Mouse (Mus musculus) embryonic facial prominence, embryonic 10.5 days (tissue): ENCODE measurements around the gene Nampt. TPM values are rescaled to one million over a fixed set of nuclear protein-coding genes. Genes with fewer than 3 reads are reported as not detected.

ENCODE experiments used
- DNase-seq: peaks from one replicate; pipeline ENCODE4 v3.0.0-alpha.2; 2017; ENCODE audit warnings: low spot score
- H3K27ac ChIP-seq: fragments of 300-500 bp; sonication (generic); replicated peaks from 2 replicates; pipeline ENCODE4 v1.5.1; 2016; ENCODE audit warnings: mild to moderate bottlenecking
- H3K27me3 ChIP-seq: fragments of 300-500 bp; sonication (generic); replicated peaks from 2 replicates; pipeline ENCODE4 v1.6.1; 2016; ENCODE audit warnings: low read depth, mild to moderate bottlenecking; ENCODE audit not compliant: poor library complexity, severe bottlenecking
- H3K36me3 ChIP-seq: fragments of 300-500 bp; sonication (generic); replicated peaks from 2 replicates; pipeline ENCODE4 v1.6.1; 2016; ENCODE audit warnings: mild to moderate bottlenecking, moderate library complexity
- H3K4me1 ChIP-seq: fragments of 300-500 bp; sonication (generic); 2 replicates; pipeline ENCODE4 v1.6.1; 2016
- H3K4me3 ChIP-seq: fragments of 300-500 bp; sonication (generic); 2 replicates; pipeline ENCODE4 v1.5.1; 2016; ENCODE audit warnings: mild to moderate bottlenecking, moderate library complexity
- H3K9me3 ChIP-seq: fragments of 300-500 bp; sonication (generic); 2 replicates; pipeline ENCODE4 v1.6.1; 2016; ENCODE audit warnings: mild to moderate bottlenecking
- WGBS: fragments of 180-500 bp; shearing (Covaris S2); methylation state at CpG from one replicate; pipeline ENCODE4 v1.1.7; 2016; 5-methylcytosine and 5-hydroxymethylcytosine counted together
- polyA plus RNA-seq: library from polyadenylated mRNA; unstranded; fragments of >200 nt; fragmentation: Nextera tagmentation; extraction: Ambion mirVana; gene quantifications from 2 replicates; pipeline ENCODE4 v1.2.1, GENCODE M21; 2016

Gene Nampt
- polyA plus RNA-seq, 1 experiment from 2014 or later: 37.6 TPM

DNA sequence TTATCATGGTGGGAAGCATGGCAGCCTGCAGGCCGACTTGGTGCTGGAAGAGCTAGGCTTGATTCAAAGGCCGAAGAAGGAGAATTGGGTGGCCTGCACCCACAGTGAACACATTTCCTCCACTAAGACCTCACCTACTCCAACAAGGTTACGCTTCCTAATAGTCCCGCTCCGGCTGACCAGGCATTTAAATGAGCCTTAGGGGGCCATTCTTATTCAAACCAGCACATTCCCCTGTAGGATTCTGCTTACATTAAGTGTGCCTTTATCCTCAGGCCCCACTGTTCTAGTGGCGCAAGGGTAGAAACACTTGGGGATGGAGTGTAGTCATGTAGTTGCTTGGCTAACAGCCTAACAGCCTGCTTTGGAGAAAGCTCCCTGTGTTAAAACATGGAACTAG is 5.2 kb downstream of the Nampt start:
- Histone ChIP-seq H3K4me3 (no peak overlapping the region), H3K27me3 (no peaks in the 10 kb centered on the region), H3K9me3 (no peaks in the 10 kb centered on the region), H3K4me1 (peaks cover 18% of the 10 kb centered on the region), H3K27ac (no peak overlapping the region), H3K36me3 (peaks cover 37% of the 10 kb centered on the region)
- 66% methylated on average over 6 of the region's 6 CpGs for WGBS
- no peak for DNase-seq

DNA sequence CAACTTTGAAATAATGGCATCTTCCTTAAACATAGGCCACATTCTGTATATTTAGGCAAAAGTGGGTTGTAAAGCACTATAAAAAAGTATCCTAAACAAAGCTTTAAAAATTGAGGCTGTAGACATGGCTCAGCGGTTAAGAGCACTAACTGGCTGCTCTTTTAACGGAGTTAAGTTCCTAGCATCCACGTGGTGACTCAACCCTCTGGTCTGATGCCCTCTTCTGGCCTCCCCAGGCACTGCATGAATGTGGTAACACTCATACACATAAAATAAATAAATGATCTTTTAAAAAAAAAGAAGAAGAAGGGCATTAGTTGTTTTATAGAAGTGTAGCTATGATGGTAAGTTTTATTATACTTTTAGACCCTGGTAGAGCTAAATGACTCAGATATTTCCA is 7.6 kb downstream of the Nampt start:
- 39% methylated on average over 3 of the region's 3 CpGs for WGBS
- H3K36me3 ChIP-seq: peaks cover 45% of the 10 kb centered on the region
- H3K27ac ChIP-seq: no peak overlapping the region
- no peaks in the 10 kb centered on the region for H3K9me3 ChIP-seq
- peak; percentile 56 for DNase-seq
- no peak overlapping the region for H3K4me3 ChIP-seq
- no peaks in the 10 kb centered on the region for H3K27me3 ChIP-seq
- peaks cover 13% of the 10 kb centered on the region for H3K4me1 ChIP-seq

DNA sequence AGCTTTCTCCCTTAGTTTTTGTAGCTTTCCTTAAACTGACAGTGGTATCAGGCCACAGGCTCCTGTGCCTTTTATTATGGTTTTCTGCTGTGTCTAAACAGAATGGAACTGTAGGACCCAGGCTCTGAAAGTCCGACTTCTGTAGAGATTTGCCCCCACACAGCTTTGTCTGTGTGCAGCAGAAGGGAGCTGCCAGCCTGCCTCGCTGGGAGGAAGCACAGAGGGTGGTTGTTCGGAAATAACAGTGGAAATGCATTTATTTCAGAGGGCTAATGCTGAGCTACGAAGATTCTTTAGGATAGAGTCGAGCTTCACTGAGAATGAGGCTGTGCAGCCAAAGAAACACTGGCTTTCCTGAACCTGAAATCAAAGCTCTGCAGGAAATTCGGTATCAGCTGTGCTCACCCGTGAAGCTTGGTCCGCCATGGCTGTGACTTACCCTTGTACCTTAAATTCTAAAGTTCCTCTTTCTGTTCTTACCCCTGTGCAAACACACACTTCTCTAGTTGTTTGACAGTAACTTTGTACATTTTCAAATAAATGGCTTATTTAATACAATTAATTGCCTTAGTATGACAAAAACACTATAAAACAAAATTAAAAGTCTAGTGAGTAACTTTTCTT is 8.9 kb downstream of the Nampt start:
- no peak for DNase-seq
- WGBS: 78% methylated on average over 8 of the region's 8 CpGs
- no peaks in the 10 kb centered on the region for H3K27me3 ChIP-seq
- peaks cover under 1% of the 10 kb centered on the region for H3K4me1 ChIP-seq
- H3K9me3 ChIP-seq: no peaks in the 10 kb centered on the region
- H3K36me3 ChIP-seq: peaks cover 55% of the 10 kb centered on the region
- H3K27ac ChIP-seq: no peak overlapping the region
- H3K4me3 ChIP-seq: no peak overlapping the region

DNA sequence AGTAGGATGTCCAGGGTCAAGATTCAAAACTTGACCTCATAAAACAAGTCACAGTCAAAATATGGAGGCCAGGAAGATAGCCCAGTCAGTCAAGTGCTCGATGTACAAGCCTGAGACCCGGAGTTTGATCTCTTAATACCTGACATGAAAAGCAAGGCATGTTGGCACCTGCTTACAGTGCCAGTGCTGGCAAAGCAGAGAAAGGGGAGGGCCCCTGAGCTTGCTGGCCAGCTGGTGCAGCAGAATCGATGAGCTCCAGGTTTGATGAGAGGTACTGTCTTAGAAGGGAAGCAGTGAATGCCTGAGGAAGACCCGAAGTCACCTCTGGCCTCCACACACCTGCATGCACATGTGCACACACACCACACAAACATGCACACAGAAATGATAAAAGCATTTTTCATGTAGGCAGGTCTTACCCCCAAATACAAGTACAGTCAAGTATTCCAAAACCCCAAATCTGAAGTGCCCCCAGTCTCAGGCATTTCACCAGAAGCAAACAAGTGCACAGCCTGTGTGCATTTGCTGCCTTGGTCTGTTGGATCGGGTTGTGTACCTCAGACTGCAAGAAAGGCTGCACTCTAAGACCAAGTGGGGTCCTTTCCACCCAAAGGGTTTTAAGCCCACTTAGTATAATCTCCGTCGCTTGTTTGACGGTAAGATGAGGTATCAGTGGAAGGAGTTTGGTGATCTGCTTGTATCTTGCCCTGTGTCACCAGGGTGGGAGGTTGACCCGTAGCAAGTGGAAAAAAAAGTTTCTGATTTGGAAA is 10.2 kb downstream of the Nampt start:
- no peak overlapping the region for H3K4me3 ChIP-seq
- no peaks in the 10 kb centered on the region for H3K4me1 ChIP-seq
- 90% methylated on average over 9 of the region's 9 CpGs for WGBS
- peaks cover 55% of the 10 kb centered on the region for H3K36me3 ChIP-seq
- no peak overlapping the region for H3K27ac ChIP-seq
- H3K27me3 ChIP-seq: no peaks in the 10 kb centered on the region
- no peaks in the 10 kb centered on the region for H3K9me3 ChIP-seq
- DNase-seq: no peak

DNA sequence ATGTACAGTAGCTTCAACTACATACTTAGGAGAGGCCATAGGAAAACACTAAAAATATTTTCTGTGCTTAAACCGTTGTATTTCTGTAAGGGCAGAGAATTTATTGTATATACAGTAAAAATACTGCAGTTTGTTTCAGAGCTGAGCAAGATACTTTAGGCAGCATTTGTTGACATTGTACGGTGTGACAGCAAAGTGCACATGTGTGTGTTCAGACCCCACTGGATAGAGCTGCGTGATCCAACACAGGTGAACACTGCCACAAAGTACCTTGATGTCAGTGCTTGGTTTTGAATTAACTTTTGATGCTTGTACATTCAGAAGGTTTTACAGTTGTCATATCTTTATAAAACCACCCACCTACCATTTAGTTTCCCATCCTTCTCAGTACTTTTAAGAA is 12.7 kb downstream of the Nampt start:
- Histone ChIP-seq H3K27ac (no peak overlapping the region), H3K36me3 (peaks cover 64% of the 10 kb centered on the region), H3K4me1 (no peaks in the 10 kb centered on the region), H3K27me3 (no peaks in the 10 kb centered on the region), H3K4me3 (no peak overlapping the region), H3K9me3 (no peaks in the 10 kb centered on the region)
- no peak for DNase-seq
- WGBS: 94% methylated on average over 3 of the region's 3 CpGs

DNA sequence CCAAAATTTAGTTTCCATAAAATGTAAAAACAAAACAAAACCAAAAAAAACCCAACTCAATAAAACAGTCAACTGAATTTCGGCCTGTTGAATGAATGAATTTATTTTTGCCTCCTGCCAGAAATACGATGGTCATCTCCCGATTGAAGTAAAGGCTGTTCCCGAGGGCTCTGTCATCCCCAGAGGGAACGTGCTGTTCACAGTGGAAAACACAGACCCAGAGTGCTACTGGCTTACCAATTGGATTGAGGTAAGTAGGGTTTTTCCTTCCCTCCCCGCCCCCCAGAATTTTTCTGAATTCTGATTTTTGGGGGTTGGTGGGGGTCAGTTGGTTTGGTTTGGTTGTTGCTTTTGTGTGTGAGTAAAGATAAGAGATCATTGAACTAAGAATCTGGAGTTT is 15.4 kb downstream of the Nampt start:
- Histone ChIP-seq H3K27me3 (no peaks in the 10 kb centered on the region), H3K27ac (no peak overlapping the region), H3K4me3 (no peak overlapping the region), H3K4me1 (no peaks in the 10 kb centered on the region), H3K9me3 (no peaks in the 10 kb centered on the region), H3K36me3 (peaks cover 82% of the 10 kb centered on the region)
- WGBS: 91% methylated on average over 6 of the region's 6 CpGs
- DNase-seq: no peak

DNA sequence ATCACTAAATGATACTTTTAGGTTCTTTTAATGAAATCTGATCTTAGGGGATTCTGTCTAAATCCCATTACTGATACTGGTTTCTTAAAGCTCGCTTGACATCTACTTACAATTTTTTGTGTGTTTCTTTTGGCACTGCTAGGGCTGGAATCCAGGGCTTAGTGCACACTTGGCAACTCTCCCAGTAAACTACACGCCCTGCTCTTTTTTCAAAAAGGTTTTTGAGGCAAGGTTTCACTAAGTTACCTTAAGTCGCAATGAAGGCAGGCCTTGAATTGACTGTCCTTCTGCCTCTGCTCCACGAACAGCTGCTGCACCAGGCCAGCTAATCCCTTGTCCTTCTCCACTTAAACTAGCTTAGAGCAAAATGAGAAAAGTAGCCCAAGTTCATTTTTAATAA is 15.9 kb downstream of the Nampt start:
- H3K4me1 ChIP-seq: no peaks in the 10 kb centered on the region
- 89% methylated on average over 4 of the region's 4 CpGs for WGBS
- no peak for DNase-seq
- H3K27ac ChIP-seq: no peak overlapping the region
- no peaks in the 10 kb centered on the region for H3K27me3 ChIP-seq
- H3K4me3 ChIP-seq: no peak overlapping the region
- H3K9me3 ChIP-seq: no peaks in the 10 kb centered on the region
- peaks cover 86% of the 10 kb centered on the region for H3K36me3 ChIP-seq

DNA sequence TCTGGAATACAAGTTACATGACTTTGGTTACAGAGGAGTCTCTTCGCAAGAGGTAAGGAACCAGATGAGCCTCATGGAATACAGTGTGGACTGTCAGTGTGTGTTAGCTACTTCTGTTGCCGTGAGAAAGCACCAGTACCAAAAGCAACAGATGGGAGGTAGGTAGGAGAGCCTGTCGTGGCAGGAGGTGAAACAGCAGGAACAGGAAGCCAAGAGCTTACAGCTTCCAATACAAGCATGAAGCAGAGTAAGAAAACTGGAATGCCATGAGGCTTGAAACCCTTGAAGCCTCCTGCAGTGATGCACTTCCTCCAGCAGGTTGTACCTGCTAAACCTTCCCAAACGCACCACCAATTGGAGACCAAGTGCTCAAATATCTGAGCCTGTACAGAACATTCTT is 19.1 kb downstream of the Nampt start:
- H3K27ac ChIP-seq: no peak overlapping the region
- H3K27me3 ChIP-seq: no peaks in the 10 kb centered on the region
- H3K4me1 ChIP-seq: no peaks in the 10 kb centered on the region
- no peak for DNase-seq
- no peaks in the 10 kb centered on the region for H3K9me3 ChIP-seq
- WGBS: 86% methylated on average over 4 of the region's 4 CpGs
- peaks cover 97% of the 10 kb centered on the region for H3K36me3 ChIP-seq
- H3K4me3 ChIP-seq: no peak overlapping the region

DNA sequence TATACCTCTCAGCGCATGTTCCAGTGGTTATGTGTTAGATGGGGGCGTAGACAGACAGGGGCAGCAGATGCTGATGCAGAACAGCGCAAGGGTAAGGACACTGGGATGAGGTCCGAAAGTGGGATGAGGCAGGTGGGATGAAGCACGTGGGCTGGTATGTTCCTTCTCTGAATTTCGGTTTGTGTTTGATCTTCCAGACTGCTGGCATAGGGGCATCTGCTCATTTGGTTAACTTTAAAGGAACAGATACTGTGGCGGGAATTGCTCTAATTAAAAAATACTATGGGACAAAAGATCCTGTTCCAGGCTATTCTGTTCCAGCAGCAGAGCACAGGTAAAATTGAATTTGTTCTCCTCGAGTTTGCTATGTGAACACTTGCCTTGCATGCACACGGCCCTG is 19.6 kb downstream of the Nampt start:
- H3K27me3 ChIP-seq: no peaks in the 10 kb centered on the region
- no peaks in the 10 kb centered on the region for H3K4me1 ChIP-seq
- H3K27ac ChIP-seq: no peak overlapping the region
- H3K4me3 ChIP-seq: no peak overlapping the region
- no peak for DNase-seq
- no peaks in the 10 kb centered on the region for H3K9me3 ChIP-seq
- WGBS: 90% methylated on average over 9 of the region's 9 CpGs
- H3K36me3 ChIP-seq: peaks cover 97% of the 10 kb centered on the region

DNA sequence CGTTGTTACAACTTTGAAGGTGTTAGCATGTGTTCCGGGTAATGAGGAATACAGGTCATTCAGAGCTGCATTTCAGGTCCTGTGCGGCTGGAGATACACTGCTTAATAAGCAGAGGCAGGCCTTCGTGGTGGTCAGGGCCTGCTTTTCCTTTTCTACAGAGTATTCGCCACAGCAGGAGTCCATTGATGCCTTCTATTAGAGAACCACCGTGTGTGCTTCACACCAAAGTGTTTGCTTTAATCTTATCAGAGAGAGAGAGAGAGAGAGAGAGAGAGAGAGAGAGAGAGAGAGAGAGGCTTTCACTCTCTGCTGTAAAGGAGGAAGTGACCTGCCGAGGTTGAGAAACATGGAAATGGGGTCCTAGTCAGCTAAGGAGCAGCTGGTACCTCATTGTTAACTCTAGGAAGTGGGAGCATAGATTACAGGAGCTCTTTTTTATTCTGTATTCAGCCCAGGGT is 22.1 kb downstream of the Nampt start:
- H3K9me3 ChIP-seq: no peaks in the 10 kb centered on the region
- DNase-seq: no peak
- peaks cover 92% of the 10 kb centered on the region for H3K36me3 ChIP-seq
- no peak overlapping the region for H3K4me3 ChIP-seq
- H3K4me1 ChIP-seq: no peaks in the 10 kb centered on the region
- H3K27ac ChIP-seq: no peak overlapping the region
- H3K27me3 ChIP-seq: no peaks in the 10 kb centered on the region
- 83% methylated on average over 7 of the region's 7 CpGs for WGBS

DNA sequence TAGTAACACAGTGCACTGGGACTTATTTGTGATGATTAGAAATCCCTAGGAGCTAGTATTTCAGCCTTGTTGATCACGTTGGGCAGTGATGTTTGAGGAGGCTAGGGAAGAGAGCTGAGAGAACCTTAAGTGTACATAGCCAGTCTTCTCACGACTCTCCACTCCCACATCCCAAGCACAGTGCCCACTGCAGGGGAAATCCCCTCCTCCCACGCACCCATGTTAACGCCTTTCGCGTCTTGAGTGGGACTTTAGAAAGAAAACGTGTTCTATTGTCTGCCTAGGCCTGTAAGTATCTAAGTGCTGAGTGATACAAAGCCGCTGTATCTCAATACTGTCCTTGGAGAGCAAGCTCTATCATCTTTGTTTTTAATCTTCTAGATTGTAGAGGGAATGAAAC is 27.0 kb downstream of the Nampt start:
- H3K27me3 ChIP-seq: no peaks in the 10 kb centered on the region
- peaks cover 90% of the 10 kb centered on the region for H3K36me3 ChIP-seq
- WGBS: 93% methylated on average over 8 of the region's 8 CpGs
- H3K9me3 ChIP-seq: no peaks in the 10 kb centered on the region
- H3K27ac ChIP-seq: no peak overlapping the region
- no peak for DNase-seq
- H3K4me3 ChIP-seq: no peak overlapping the region
- no peaks in the 10 kb centered on the region for H3K4me1 ChIP-seq

DNA sequence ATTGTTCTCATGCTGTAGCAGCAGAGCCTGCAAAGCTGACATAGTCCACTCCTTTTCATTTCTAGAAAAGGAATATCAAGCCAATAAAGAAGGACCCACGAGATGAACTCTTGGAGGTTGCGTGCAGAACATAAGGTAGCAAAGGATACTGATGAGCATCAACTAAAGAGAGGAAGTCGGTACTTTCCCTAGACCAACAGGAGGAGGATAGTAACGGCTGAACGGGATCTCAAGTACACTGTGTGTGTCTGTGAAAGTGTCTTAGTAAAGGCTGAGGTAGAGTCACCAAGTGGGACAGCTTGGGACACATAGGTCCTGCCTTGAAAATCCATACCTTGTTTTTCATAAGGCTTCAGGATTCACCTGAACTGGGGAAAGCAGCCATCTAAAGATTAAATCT is 34.4 kb downstream of the Nampt start:
- DNase-seq: no peak

DNA sequence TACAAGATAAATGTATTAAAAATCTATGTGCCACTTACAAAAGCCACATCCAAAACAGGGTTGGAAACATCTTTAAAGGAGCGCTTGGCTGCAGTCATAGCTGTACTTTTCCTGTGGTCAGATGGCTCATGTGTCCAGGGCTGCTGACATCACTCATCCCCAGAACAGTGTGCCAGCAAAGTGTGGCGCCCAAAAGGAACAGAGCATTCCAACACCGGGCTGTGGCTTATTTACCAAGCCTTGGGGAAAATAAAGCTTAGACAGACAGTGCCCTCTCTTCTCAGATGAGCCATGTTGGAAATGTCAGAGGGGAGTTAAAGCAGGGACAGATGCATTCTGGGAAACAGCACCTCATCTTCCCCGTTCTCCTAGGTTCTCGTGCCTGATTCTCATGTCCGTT is 35.5 kb downstream of the Nampt start:
- no peaks in the 10 kb centered on the region for H3K9me3 ChIP-seq
- no peak overlapping the region for H3K27ac ChIP-seq
- peaks cover 35% of the 10 kb centered on the region for H3K36me3 ChIP-seq
- 89% methylated on average over 6 of the region's 6 CpGs for WGBS
- no peak for DNase-seq
- H3K4me3 ChIP-seq: no peak overlapping the region
- no peaks in the 10 kb centered on the region for H3K27me3 ChIP-seq
- no peaks in the 10 kb centered on the region for H3K4me1 ChIP-seq

More for the DNA sequence above, 34.4 kb downstream of the Nampt start:
- no peaks in the 10 kb centered on the region for H3K4me1 ChIP-seq
- H3K4me3 ChIP-seq: no peak overlapping the region
- H3K36me3 ChIP-seq: peaks cover 46% of the 10 kb centered on the region
- 93% methylated on average over 5 of the region's 5 CpGs for WGBS
- H3K27ac ChIP-seq: no peak overlapping the region
- no peaks in the 10 kb centered on the region for H3K27me3 ChIP-seq
- no peaks in the 10 kb centered on the region for H3K9me3 ChIP-seq
